Mouse (Mus musculus) midbrain, embryonic 11.5 days (tissue): Measurements from ENCODE around the gene Casq2. TPM values are rescaled to one million over a fixed set of nuclear protein-coding genes. Genes with fewer than 3 reads are reported as not detected.

ENCODE experiments used
- ATAC-seq: fragments of 200-750 bp; cut with Nextera tagmentation; 2 replicates; pipeline ENCODE4 v1.8.0; 2017; ENCODE audit warnings: moderate TSS enrichment, moderate library complexity; ENCODE audit not compliant: low FRiP score
- DNase-seq: peaks from one replicate; pipeline ENCODE4 v3.0.0; 2015; ENCODE audit warnings: low spot score; ENCODE audit errors: missing footprints
- H3K27ac ChIP-seq: fragments of 300-500 bp; sonication (generic); 2 replicates; pipeline ENCODE4 v1.5.1; 2014; ENCODE audit warnings: low read depth, low read length
- H3K27me3 ChIP-seq: fragments of 300-500 bp; sonication (generic); 2 replicates; pipeline ENCODE4 v1.6.1; 2014; ENCODE audit warnings: mild to moderate bottlenecking, low read length, moderate library complexity, mixed read lengths; ENCODE audit not compliant: control insufficient read depth, insufficient read depth
- H3K36me3 ChIP-seq: fragments of 300-500 bp; sonication (generic); 2 replicates; pipeline ENCODE4 v1.6.1; 2014; ENCODE audit warnings: mild to moderate bottlenecking, low read length, moderate library complexity, mixed read lengths; ENCODE audit not compliant: control insufficient read depth, insufficient read depth
- H3K4me1 ChIP-seq: fragments of 300-500 bp; sonication (generic); 2 replicates; pipeline ENCODE4 v1.6.1; 2014; ENCODE audit warnings: low read length; ENCODE audit not compliant: control insufficient read depth, insufficient read depth
- H3K4me2 ChIP-seq: fragments of 300-500 bp; sonication (generic); 2 replicates; pipeline ENCODE4 v1.6.1; 2014; ENCODE audit warnings: mild to moderate bottlenecking, moderate library complexity
- H3K4me3 ChIP-seq: fragments of 300-500 bp; sonication (generic); 2 replicates; pipeline ENCODE4 v1.5.1; 2014; ENCODE audit warnings: low read depth, low read length
- H3K9ac ChIP-seq: fragments of 300-500 bp; sonication (generic); 2 replicates; pipeline ENCODE4 v1.6.1; 2014; ENCODE audit warnings: low read length
- H3K9me3 ChIP-seq: fragments of 300-500 bp; sonication (generic); 2 replicates; pipeline ENCODE4 v1.6.1; 2016; ENCODE audit warnings: low read length; ENCODE audit not compliant: control insufficient read depth
- WGBS: fragments of 180-500 bp; shearing (Covaris S2); extraction: QIAGEN DNeasy Blood & Tissue Kit; methylation state at CpG from one replicate; pipeline ENCODE4 v1.1.7; 2014; 5-methylcytosine and 5-hydroxymethylcytosine counted together
- polyA plus RNA-seq: library from polyadenylated mRNA; unstranded; fragments of >200 nt; fragmentation: Nextera tagmentation; extraction: Ambion mirVana; gene quantifications from 2 replicates; pipeline ENCODE4 v1.2.1, GENCODE M21; 2014

The Casq2 gene
- polyA plus RNA-seq, 1 experiment from 2014 or later, result not detected

- no peak overlapping the region for H3K27ac ChIP-seq
- H3K27me3 ChIP-seq, result no peaks in the 10 kb centered on the region
- DNase-seq (no peak), ATAC-seq (no peak)
- no peak overlapping the region for H3K4me3 ChIP-seq
- H3K9me3 ChIP-seq, result no peaks in the 10 kb centered on the region
- no peak overlapping the region for H3K4me2 ChIP-seq
- no peak overlapping the region for H3K9ac ChIP-seq
- H3K4me1 ChIP-seq, result no peaks in the 10 kb centered on the region
- H3K36me3 ChIP-seq, result no peaks in the 10 kb centered on the region
Observed at GRCm38 (mm10) chr3:102120947-102121346, 34.7 kb downstream of the Casq2 start.

- H3K27ac ChIP-seq, result no peak overlapping the region
- 70% methylated on average over 7 of the region's 7 CpGs for WGBS
- H3K4me3 ChIP-seq, result no peak overlapping the region
- no peak overlapping the region for H3K9ac ChIP-seq
- H3K36me3 ChIP-seq, result no peaks in the 10 kb centered on the region
- H3K4me2 ChIP-seq, result no peak overlapping the region
- H3K9me3 ChIP-seq, result no peaks in the 10 kb centered on the region
- no peak for DNase-seq
- no peaks in the 10 kb centered on the region for H3K4me1 ChIP-seq
- no peak for ATAC-seq
- no peaks in the 10 kb centered on the region for H3K27me3 ChIP-seq
Observed at GRCm38 (mm10) chr3:102122046-102122445, 35.8 kb downstream of the Casq2 start.

GRCm38 (mm10) chr3:102123654-102124053, 37.4 kb downstream of the Casq2 start:
- no peaks in the 10 kb centered on the region for H3K27me3 ChIP-seq
- no peak overlapping the region for H3K4me3 ChIP-seq
- WGBS, result 74% methylated on average over 6 of the region's 6 CpGs

GRCm38 (mm10) chr3:102125546-102125945, 39.3 kb downstream of the Casq2 start:
- 38% methylated on average over 1 of the region's 1 CpGs for WGBS
- Histone ChIP-seq H3K9me3 (no peaks in the 10 kb centered on the region), H3K27ac (no peak overlapping the region), H3K4me1 (no peaks in the 10 kb centered on the region), H3K36me3 (no peaks in the 10 kb centered on the region), H3K4me3 (no peak overlapping the region), H3K4me2 (no peak overlapping the region), H3K27me3 (no peaks in the 10 kb centered on the region), H3K9ac (no peak overlapping the region)
- ATAC-seq (no peak), DNase-seq (peak; percentile 89)

More at GRCm38 (mm10) chr3:102123654-102124053, 37.4 kb downstream of the Casq2 start:
- H3K4me1 ChIP-seq, result no peaks in the 10 kb centered on the region
- H3K27ac ChIP-seq, result no peak overlapping the region
- no peak overlapping the region for H3K4me2 ChIP-seq
- DNase-seq, result no peak
- no peaks in the 10 kb centered on the region for H3K36me3 ChIP-seq
- H3K9ac ChIP-seq, result no peak overlapping the region
- no peak for ATAC-seq
- H3K9me3 ChIP-seq, result no peaks in the 10 kb centered on the region

- H3K4me3 ChIP-seq, result no peak overlapping the region
- H3K36me3 ChIP-seq, result no peaks in the 10 kb centered on the region
- DNase-seq (no peak), ATAC-seq (no peak)
- no peaks in the 10 kb centered on the region for H3K9me3 ChIP-seq
- H3K9ac ChIP-seq, result no peak overlapping the region
- H3K4me1 ChIP-seq, result no peaks in the 10 kb centered on the region
- 65% methylated on average over 2 of the region's 2 CpGs for WGBS
- H3K4me2 ChIP-seq, result no peak overlapping the region
- no peaks in the 10 kb centered on the region for H3K27me3 ChIP-seq
- no peak overlapping the region for H3K27ac ChIP-seq
Observed at GRCm38 (mm10) chr3:102127114-102127513, 40.9 kb downstream of the Casq2 start.

- DNase-seq (no peak), ATAC-seq (no peak)
- Histone ChIP-seq H3K27ac (no peak overlapping the region), H3K4me3 (no peak overlapping the region), H3K27me3 (no peaks in the 10 kb centered on the region), H3K4me2 (no peak overlapping the region), H3K4me1 (no peaks in the 10 kb centered on the region), H3K9ac (no peak overlapping the region), H3K36me3 (no peaks in the 10 kb centered on the region), H3K9me3 (no peaks in the 10 kb centered on the region)
- WGBS, result 91% methylated on average over 2 of the region's 2 CpGs
Observed at GRCm38 (mm10) chr3:102128242-102128641, 42.0 kb downstream of the Casq2 start.

- no peak for ATAC-seq
- no peaks in the 10 kb centered on the region for H3K9me3 ChIP-seq
- H3K36me3 ChIP-seq, result no peaks in the 10 kb centered on the region
- no peaks in the 10 kb centered on the region for H3K27me3 ChIP-seq
- no peak for DNase-seq
- 68% methylated on average over 6 of the region's 6 CpGs for WGBS
- no peak overlapping the region for H3K9ac ChIP-seq
- H3K27ac ChIP-seq, result no peak overlapping the region
- no peak overlapping the region for H3K4me3 ChIP-seq
- H3K4me2 ChIP-seq, result no peak overlapping the region
- H3K4me1 ChIP-seq, result no peaks in the 10 kb centered on the region
Observed at GRCm38 (mm10) chr3:102130478-102130877, 44.3 kb downstream of the Casq2 start.

- WGBS, result 87% methylated on average over 9 of the region's 9 CpGs
- H3K9ac ChIP-seq, result no peak overlapping the region
- H3K4me2 ChIP-seq, result no peak overlapping the region
- no peaks in the 10 kb centered on the region for H3K9me3 ChIP-seq
- no peaks in the 10 kb centered on the region for H3K36me3 ChIP-seq
- H3K4me1 ChIP-seq, result no peaks in the 10 kb centered on the region
- H3K27ac ChIP-seq, result no peak overlapping the region
- H3K27me3 ChIP-seq, result no peaks in the 10 kb centered on the region
- no peak overlapping the region for H3K4me3 ChIP-seq
- ATAC-seq, result 0 out of 2 replicates have a peak, but pooled peaks have one; percentile 44
- no peak for DNase-seq
Observed at GRCm38 (mm10) chr3:102131627-102132324, 45.6 kb downstream of the Casq2 start.

- Histone ChIP-seq H3K36me3 (no peaks in the 10 kb centered on the region), H3K4me1 (peaks cover 4% of the 10 kb centered on the region; the same call in 1 of the 2 replicates), H3K27me3 (no peaks in the 10 kb centered on the region; the same call in 1 of the 2 replicates), H3K27ac (no peak overlapping the region), H3K9me3 (no peaks in the 10 kb centered on the region), H3K4me3 (no peak overlapping the region), H3K9ac (no peak overlapping the region), H3K4me2 (no peak overlapping the region)
- DNase-seq (no peak), ATAC-seq (no peak)
- WGBS, result 32% methylated on average over 10 of the region's 10 CpGs
Observed at GRCm38 (mm10) chr3:102135389-102136113, 49.3 kb downstream of the Casq2 start.
